Mouse (Mus musculus) myocyte (in vitro differentiated cells): Measurements from ENCODE around the gene Mbnl1.

Source experiments
- CEBPB ChIP-seq: IDR thresholded peaks from 2 replicates; pipeline ENCODE4 v1.6.1; 2011; ENCODE audit warnings: mild to moderate bottlenecking, moderate library complexity; ENCODE audit not compliant: poor library complexity, insufficient read depth, severe bottlenecking
- E2F4 ChIP-seq: IDR thresholded peaks from one replicate; pipeline ENCODE4 v1.6.1; 2011; ENCODE audit warnings: mild to moderate bottlenecking, control low read depth, moderate library complexity; ENCODE audit not compliant: insufficient read depth
- MAX ChIP-seq: IDR thresholded peaks from one replicate; pipeline ENCODE4 v1.6.1; 2011; ENCODE audit warnings: low read depth, mild to moderate bottlenecking, control low read depth
- MYOD1 ChIP-seq, 3 experiments: IDR thresholded peaks; one replicate each; pipeline ENCODE4 v1.6.1; 2011; ENCODE audit warnings: control low read depth in 2 of 3, low read depth in 2 of 3, mild to moderate bottlenecking in 2 of 3, moderate library complexity in 1 of 3; ENCODE audit not compliant: insufficient read length in 2 of 3, control insufficient read depth in 1 of 3
- MYOG ChIP-seq, 3 experiments: IDR thresholded peaks; one replicate each; pipeline ENCODE4 v1.6.1; 2011; ENCODE audit warnings: control low read depth in 2 of 3, low read depth in 2 of 3, mild to moderate bottlenecking in 2 of 3; ENCODE audit not compliant: insufficient read length in 2 of 3, control insufficient read depth in 1 of 3, insufficient read depth in 1 of 3
- POLR2A ChIP-seq: IDR thresholded peaks from one replicate; pipeline ENCODE4 v1.6.1; 2011; ENCODE audit warnings: low read depth, mild to moderate bottlenecking, control low read depth, moderate library complexity; ENCODE audit not compliant: insufficient read length
- POLR2AphosphoS2 ChIP-seq: IDR thresholded peaks from one replicate; pipeline ENCODE4 v1.6.1; 2011; ENCODE audit warnings: low read depth, control low read depth; ENCODE audit not compliant: insufficient read length
- REST ChIP-seq: IDR thresholded peaks from one replicate; pipeline ENCODE4 v1.6.1; 2011; ENCODE audit warnings: mild to moderate bottlenecking, control low read depth, moderate library complexity; ENCODE audit not compliant: insufficient read depth, insufficient read length
- SRF ChIP-seq: IDR thresholded peaks from one replicate; pipeline ENCODE4 v1.6.1; 2011; ENCODE audit warnings: low read depth; ENCODE audit not compliant: control insufficient read depth, insufficient read length
- TCF12 ChIP-seq: IDR thresholded peaks from one replicate; pipeline ENCODE4 v1.6.1; 2011; ENCODE audit warnings: mild to moderate bottlenecking, control low read depth; ENCODE audit not compliant: poor library complexity, insufficient read depth, severe bottlenecking
- TCF3 ChIP-seq: IDR thresholded peaks from one replicate; pipeline ENCODE4 v1.6.1; 2011; ENCODE audit warnings: low read depth, control low read depth; ENCODE audit not compliant: insufficient read length
- USF1 ChIP-seq: IDR thresholded peaks from one replicate; pipeline ENCODE4 v1.6.1; 2011; ENCODE audit warnings: low read depth, mild to moderate bottlenecking, control low read depth, moderate library complexity

GRCm38 (mm10) chr3:60563529-60564243 lies 91.1 kb downstream of the Mbnl1 start:
- no peak for TF ChIP-seq CEBPB
- TF ChIP-seq MAX = no peak
- no peak for TF ChIP-seq POLR2A
- TF ChIP-seq E2F4 = no peak
- no peak for TF ChIP-seq TCF12
- no peak for TF ChIP-seq MYOG (IDR thresholded peaks at IDR 0.05; ENCODE audit: control insufficient read depth in 1 of 3, insufficient read depth in 1 of 3, insufficient read length in 2 of 3, low read depth in 2 of 3)
- no peak for TF ChIP-seq MYOD1 (IDR thresholded peaks at IDR 0.05; ENCODE audit: control insufficient read depth in 1 of 3, insufficient read length in 2 of 3, low read depth in 2 of 3)
- TF ChIP-seq USF1 = no peak
- TF ChIP-seq SRF = no peak
- no peak for TF ChIP-seq POLR2AphosphoS2
- no peak for TF ChIP-seq REST
- TF ChIP-seq TCF3 = no peak
